Mouse (Mus musculus) kidney, postnatal 36 days (tissue): ENCODE data around the gene Pitpnb.

Source experiments
- DNase-seq, 2 experiments: peaks; one replicate each; pipeline ENCODE4 v3.0.0; 2021 to 2022; ENCODE audit warnings: mixed read lengths in 2 of 2

The Pitpnb gene

DNA sequence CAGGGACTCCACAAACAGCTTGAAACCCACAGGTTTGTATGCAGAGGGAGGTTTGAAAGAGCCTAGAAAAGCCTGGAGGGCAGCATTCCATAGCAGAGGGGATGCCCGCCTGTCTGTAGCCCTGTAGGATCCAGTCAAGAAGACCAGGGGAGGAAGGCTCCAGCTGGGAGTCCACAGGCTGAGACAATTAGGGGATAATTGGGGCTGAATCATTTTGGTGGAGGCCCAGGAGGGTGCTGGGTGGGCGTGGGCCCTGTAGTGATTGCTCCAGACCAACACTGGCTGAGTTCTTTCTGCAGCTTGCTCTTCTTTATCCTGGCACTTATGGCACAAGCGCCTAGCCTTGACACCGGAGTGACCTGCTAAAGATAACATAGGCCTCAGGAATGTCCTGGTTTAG is 67.9 kb downstream of the Pitpnb start:
- DNase-seq: no peak

- no peak for DNase-seq
Measured at GRCm38 (mm10) chr5:111399271-111399670, 68.7 kb downstream of the Pitpnb start.

DNA sequence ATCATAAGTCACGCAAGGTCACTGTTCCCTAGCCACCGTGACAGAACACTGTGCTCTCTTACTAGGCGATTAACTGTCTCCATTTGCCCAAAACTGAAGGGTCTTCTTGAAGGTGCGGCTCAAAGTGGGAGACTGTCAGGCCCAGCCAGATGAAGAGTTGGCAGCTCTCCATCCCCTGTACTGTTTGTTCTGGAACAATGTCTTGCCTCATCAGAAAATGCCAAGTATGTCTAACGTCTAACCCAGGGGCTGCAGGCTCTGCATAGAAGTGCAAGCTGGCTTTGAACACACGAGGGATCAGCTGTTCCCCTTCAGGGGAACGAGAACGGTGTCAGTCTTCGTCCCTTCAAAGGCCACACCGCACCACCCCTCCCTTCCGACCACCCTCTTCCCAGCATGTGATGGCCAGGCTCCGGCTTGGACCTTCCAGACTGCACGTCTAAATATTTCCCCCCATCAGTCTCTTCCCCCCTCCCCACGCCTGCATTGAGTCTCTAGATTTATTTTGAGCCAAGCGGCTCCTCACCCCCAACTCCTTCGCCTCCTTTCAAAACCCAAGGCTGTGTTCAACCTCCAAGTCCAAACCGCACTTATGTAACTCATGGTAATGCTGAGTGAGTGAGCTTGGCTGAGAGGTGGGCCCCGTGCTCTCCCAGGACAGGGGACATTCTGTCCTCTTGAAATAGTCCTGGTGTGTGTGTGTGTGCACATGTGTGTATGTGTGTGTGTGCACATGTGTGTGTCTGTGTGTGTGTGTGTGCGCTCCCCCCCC is 71.5 kb downstream of the Pitpnb start:
- DNase-seq: no peak

- no peak for DNase-seq
Measured at GRCm38 (mm10) chr5:111402651-111402996, 72.1 kb downstream of the Pitpnb start.

DNA sequence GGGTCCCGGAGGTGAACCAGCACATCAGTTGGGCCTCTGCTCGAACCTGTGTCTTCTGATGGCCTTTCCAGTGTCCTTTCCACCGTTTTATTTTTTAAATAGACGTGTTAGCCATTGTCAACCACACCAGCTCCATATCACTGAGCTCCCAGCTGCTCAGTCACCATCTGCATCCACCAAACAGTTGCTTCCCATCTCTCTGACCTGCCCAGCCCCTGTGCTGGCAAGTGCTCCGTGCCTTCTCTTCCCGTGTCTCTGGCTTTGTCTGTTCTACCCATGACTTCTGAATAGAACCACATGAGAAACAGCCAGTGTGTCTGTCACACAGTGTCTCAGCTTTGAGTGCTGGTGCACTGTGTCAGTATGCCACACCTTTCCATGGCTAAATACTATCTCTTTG is 74.2 kb downstream of the Pitpnb start:
- DNase-seq: no peak

- DNase-seq: no peak
Measured at GRCm38 (mm10) chr5:111408470-111409105, 78.0 kb downstream of the Pitpnb start.

- DNase-seq: peak in 1 of 2 experiments; percentile 54
Measured at GRCm38 (mm10) chr5:111409412-111410044, 79.0 kb downstream of the Pitpnb start.

DNA sequence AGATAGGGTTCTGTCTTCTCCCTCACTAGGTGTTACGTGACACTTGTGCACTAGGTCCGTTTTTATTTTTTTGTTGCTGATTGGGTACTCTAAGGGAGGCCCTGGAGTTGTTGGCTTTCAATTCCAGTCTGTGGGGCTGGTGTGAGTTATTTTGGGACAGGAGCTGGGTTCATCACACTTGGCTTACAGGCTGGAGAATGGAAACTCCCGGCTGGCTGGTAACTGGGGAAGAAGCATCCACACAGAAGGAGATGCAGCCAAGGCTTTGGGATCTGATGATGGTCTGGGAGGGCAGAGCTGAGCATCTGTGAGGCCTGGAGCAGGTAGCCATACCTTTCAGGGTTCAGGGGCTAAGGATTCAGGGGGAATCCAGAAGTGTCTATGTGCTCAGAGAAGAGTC is 80.1 kb downstream of the Pitpnb start:
- DNase-seq: no peak

GRCm38 (mm10) chr5:111414192-111414591 is 83.6 kb downstream of the Pitpnb start:
- peak; percentile 70 to 88 for DNase-seq

GRCm38 (mm10) chr5:111414770-111415249 is 84.2 kb downstream of the Pitpnb start:
- no peak for DNase-seq

DNA sequence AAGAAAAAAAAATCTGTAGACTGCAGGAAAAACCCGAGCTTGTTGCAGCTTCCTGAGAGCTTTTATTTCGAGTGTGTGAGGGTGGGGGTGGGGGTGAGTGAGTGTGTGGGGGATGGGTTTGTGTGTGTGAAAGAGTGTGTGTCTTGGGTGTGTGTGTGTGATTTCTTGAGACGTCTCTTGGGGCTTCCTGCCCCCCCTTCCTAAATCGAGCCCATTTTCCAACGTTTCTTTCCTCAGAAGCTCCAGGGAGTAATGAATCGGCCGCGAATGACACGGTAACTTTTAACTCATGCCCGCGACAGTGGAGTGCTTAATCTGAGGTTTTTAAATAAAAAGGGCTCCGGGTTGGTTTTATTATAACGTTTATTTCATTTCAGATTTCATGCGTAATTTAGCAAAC is 85.0 kb downstream of the Pitpnb start:
- no peak for DNase-seq

DNA sequence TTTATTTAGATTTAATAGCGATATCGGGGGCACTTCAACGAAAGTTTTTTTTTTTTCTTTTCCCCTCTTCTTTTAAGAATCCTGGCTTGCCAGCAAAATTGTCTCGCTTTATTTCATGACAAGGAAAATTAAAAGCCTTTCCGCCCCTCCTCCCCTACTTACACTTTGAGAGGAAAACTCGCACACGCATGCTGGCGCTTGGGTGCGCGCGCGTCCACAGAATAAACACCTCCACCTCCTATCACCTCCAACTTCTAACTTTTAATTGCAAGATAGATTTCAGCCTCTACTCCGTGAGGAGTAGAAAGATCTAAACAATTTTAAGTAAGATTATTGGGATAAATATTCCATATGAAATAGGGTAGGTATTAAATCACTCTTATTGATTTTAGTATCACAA is 85.5 kb downstream of the Pitpnb start:
- DNase-seq: peak in 1 of 2 experiments; percentile 41

- DNase-seq: peak; percentile 88 to 90
Measured at GRCm38 (mm10) chr5:111416591-111417374, 86.2 kb downstream of the Pitpnb start, which contains the start of gene Mn1. Mn1 (plus strand) TSS chr5:111417362.

DNA sequence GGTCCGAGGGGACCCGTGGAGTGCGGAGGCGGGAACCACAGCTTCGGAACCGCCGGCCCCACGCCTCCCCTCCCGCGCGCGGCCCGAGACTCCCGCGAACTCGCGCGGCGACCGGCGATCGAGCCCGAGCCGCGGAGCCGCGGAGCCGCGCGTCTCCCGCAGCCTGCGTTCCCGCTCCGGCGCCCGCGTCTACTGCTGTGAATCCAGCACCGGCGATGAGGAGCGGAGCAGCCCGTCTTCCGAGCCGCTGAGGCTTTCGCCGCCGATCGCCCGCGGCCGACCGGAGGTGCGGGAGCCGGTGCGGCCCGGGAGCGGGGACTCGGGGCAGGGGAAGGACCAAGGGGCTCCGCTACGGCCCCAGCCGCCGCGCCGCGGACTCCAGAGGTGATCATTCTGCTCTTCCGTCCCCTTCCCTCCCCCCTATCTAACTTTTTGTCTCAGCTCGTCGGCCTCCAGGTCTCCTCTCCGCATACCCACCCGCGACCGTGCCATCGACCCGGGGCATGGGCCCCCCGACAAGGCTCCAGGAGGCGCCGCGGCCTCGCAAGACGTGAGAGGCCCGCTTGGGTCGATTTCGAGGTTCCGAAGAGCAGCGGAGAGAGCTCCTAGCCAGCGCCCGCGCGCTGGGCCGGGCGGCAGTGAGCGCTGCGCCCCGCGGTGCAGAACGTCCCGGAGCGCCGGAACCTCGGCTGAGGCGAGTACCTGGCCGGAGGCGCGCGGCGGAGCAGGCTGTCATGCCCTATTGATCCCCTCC is 87.0 kb downstream of the Pitpnb start:
- peak in 1 of 2 experiments; percentile 48 for DNase-seq

DNA sequence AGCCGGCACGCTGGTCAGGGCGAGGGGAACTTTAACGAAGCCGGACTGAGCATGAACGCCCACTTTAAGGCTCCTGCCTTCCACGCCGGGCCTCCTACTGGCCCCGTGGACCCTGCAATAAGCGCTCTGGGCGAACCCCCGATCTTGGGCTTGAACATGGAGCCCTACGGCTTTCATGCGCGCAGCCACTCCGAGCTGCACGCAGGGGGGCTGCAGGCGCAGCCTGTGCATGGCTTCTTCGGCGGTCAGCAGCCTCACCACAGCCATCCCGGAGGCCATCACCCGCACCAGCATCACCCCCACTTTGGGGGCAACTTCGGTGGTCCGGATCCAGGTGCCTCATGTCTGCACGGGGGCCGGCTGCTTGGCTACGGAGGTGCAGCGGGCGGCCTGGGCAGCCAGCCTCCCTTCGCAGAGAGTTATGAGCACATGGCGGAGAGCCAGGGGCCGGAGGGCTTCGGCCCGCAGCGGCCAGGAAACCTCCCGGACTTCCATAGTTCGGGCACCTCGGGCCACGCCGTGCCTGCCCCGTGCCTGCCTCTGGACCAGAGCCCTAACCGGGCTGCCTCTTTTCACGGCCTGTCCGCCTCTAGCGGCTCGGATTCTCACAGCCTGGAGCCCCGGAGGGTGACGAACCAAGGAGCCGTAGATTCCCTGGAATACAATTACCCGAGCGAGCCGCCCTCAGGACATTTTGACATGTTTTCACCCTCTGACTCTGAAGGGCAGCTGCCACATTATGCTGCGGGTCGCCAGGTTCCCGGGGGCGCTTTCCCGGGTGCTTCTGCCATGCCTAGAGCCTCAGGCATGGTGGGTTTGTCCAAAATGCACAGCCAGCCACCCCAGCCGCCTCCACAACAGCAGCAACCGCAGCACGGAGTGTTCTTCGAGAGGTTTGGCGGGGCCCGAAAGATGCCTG is 87.9 kb downstream of the Pitpnb start:
- peak; percentile 13 to 43 for DNase-seq

- DNase-seq: no peak
Measured at GRCm38 (mm10) chr5:111419121-111419881, 88.7 kb downstream of the Pitpnb start.

GRCm38 (mm10) chr5:111420011-111420691 is 89.6 kb downstream of the Pitpnb start:
- DNase-seq: no peak

DNA sequence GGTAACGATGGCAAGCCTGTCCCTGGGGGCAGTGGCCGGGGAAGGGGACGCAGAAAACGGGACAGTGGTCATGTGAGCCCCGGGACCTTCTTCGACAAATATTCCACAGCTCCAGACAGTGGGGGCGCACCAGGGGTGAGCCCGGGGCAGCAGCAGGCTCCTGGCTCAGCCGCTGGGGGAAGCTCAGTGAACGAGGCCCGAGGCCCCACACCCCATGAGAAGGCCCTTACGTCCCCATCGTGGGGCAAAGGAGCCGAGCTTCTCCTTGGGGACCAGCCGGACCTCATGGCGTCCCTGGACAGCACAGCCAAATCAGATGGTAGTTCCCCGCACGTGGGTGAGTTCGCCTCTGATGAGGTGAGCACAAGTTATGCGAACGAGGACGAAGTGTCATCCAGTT is 90.3 kb downstream of the Pitpnb start:
- no peak for DNase-seq

DNA sequence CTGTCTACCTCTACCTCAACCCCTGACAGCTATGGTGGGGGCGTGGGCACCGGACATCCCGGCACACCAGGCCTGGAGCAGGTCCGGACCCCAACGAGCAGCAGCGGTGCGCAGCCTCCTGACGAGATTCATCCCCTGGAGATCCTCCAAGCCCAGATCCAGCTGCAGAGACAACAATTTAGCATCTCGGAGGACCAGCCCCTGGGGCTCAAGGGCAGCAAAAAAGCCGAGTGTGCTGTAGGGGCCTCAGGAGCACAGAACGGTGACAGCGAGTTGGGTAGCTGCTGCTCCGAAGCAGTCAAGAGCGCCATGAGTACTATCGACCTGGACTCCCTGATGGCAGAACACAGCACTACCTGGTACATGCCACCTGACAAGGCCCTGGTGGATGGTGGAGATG is 90.9 kb downstream of the Pitpnb start:
- DNase-seq: no peak
